In genomic region chr13:8995990-8996786, GRCm38 (mm10) we compare ENCODE assay signal across 8 mouse cellular contexts. TPM values are rescaled to one million over a fixed set of nuclear protein-coding genes. Genes with fewer than 3 reads are reported as not detected.
DNase-seq lines count a peak whose midpoint lies in the region; ATAC-seq lines count a peak whose summit lies in the region.

TSS of gene Gtpbp4 (minus strand) at chr13:8996083.

- intact Hi-C loops in left cerebral cortex, postnatal 14 days (cut with DNase I) = loop anchor here (1.0 to 10.0 kb wide), 3 partner anchors 97 to 179 kb away; partner anchors contain the start of genes Idi1 and Larp4b

- no peaks in the 10 kb centered on the region for H3K27me3 ChIP-seq in intestine, embryonic 14.5 days (replicated peaks; ENCODE audit: control insufficient read depth, insufficient read depth, low read length)

- H3K9me3 ChIP-seq in intestine, embryonic 14.5 days (ENCODE audit: control insufficient read depth, low read length) = no peaks in the 10 kb centered on the region

- H3K4me1 ChIP-seq in intestine, embryonic 14.5 days (replicated peaks; ENCODE audit: control insufficient read depth, insufficient read depth, low read length) = peaks cover 6% of the 10 kb centered on the region

- H3K4me3 ChIP-seq in intestine, embryonic 14.5 days (ENCODE audit: low read depth, low read length) = peak within 1 kb of the TSS; percentile 99

- peak; percentile 98 for ATAC-seq in intestine, embryonic 14.5 days (replicated peaks; ENCODE audit: low FRiP score, low TSS enrichment, low read depth)

- peak within 1 kb of the TSS; percentile 95 for H3K4me2 ChIP-seq in intestine, embryonic 14.5 days (ENCODE audit: low read length)

- H3K36me3 ChIP-seq in intestine, embryonic 14.5 days (ENCODE audit: control insufficient read depth, insufficient read depth, low read length) = peaks cover 11% of the 10 kb centered on the region

- peak; percentile 91 to 93 for DNase-seq in adrenal gland, adult 18-20 months (ENCODE audit: low spot score in 2 of 2)
- peak; percentile 98 for DNase-seq in embryo, embryonic 11 days
- DNase-seq in gastrocnemius, postnatal 25 days = peak; percentile 96
- peak; percentile 93 for DNase-seq in intestine, embryonic 14.5 days (ENCODE audit: low spot score)
- peak; percentile 98 for DNase-seq in left cerebral cortex, postnatal 14 days (ENCODE audit: low spot score in 2 of 2)
- DNase-seq in mesoderm, embryonic 11.5 days (ENCODE audit: low read depth, low spot score) = peak; percentile 98
- DNase-seq in right cerebral cortex, postnatal 36 days (ENCODE audit: low spot score in 2 of 2) = peak; percentile 97 to 98
- DNase-seq in yolk sac, embryonic 10.5 days (ENCODE audit: low spot score) = peak; percentile 93

- H3K27ac ChIP-seq in intestine, embryonic 14.5 days (ENCODE audit: low read depth) = peak within 1 kb of the TSS; percentile 73

- peak within 1 kb of the TSS; percentile 89 for H3K9ac ChIP-seq in intestine, embryonic 14.5 days (ENCODE audit: low read length)

- WGBS in intestine, embryonic 14.5 days = 1% methylated on average over 51 of the region's 51 CpGs

RNA-seq across cellular contexts. Expression of gene Gtpbp4, which starts in this region (rescaled TPM):
- total RNA-seq in adrenal gland, adult 18-20 months (2021) = 10 to 100 TPM; 70.7 to 72.4 TPM
- 10 to 100 TPM; 35.9 to 38.1 TPM for total RNA-seq in gastrocnemius, postnatal 25 days (2021)
- polyA plus RNA-seq in intestine, embryonic 14.5 days (2014; fragmentation: Nextera tagmentation; extraction: Ambion mirVana) = 88.3 and 88.4 TPM in 2 replicates
- 10 to 100 TPM; 35.2 to 38.9 TPM for total RNA-seq in left cerebral cortex, postnatal 14 days (2021)

Comparison
In these comparisons a context has a peak if more than half of its experiments do, and no peak if none do; other contexts are left out.
1. Peak in every context shown above with its lines: DNase-seq, ATAC-seq, H3K4me3 ChIP-seq and H3K27ac ChIP-seq.